Mouse (Mus musculus): Measurements from ENCODE around the gene Acot5. TPM values are rescaled to one million over a fixed set of nuclear protein-coding genes. Genes with fewer than 3 reads are reported as not detected.

Gene Acot5
- total and polyA plus RNA-seq, 2 experiments = not detected

DNA sequence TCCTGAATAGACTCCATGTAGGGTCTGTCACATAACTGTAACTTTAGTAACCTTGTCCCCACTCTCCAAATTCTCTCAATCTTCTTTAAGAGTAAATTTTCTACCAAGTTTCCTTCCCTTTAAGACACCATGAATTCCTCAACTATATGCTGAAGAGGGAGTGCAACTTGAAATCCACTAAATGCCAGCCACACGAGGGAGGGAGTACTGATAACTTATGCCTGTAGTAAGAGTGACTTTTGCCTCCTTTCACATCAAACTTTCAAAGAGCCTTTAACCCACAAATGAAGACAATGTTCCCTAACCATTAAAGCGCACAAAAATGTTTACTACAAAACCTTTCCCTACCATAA is 32.3 kb downstream of the Acot5 start:
- H3K27me3 ChIP-seq (ENCODE audit: control insufficient read depth, insufficient read depth, low read length) = no peaks in the 10 kb centered on the region
- peak overlapping the region; percentile 60; the same call in 1 of the 2 replicates for H3K4me3 ChIP-seq (ENCODE audit: insufficient read depth, low read depth, low read length)
- H3K4me1 ChIP-seq (ENCODE audit: control insufficient read depth, insufficient read depth, low read length) = peaks cover 1% of the 10 kb centered on the region; the same call in 1 of the 2 replicates
- H3K79me2 ChIP-seq (ENCODE audit: control insufficient read depth, insufficient read depth, low read length) = no peaks in the 10 kb centered on the region
- no peak overlapping the region; the same call in 1 of the 2 replicates for H3K9ac ChIP-seq (ENCODE audit: low read depth, low read length)
- WGBS = 47% methylated on average over 2 of the region's 2 CpGs
- no peaks in the 10 kb centered on the region for H3K36me3 ChIP-seq (ENCODE audit: control insufficient read depth, insufficient read depth, low read length)
- TF ChIP-seq POLR2A (IDR thresholded peaks at IDR 0.05; ENCODE audit: extremely low read depth, insufficient read depth, low read length) (no peak), CTCF (IDR thresholded peaks at IDR 0.05; ENCODE audit: low read depth, low read length) (no peak)
- no peak for DNase-seq (ENCODE audit: extremely low read depth, low read depth, low spot score)
- H3K27ac ChIP-seq (replicated peaks; ENCODE audit: insufficient read depth, low read depth, low read length) = no peak overlapping the region

- Histone ChIP-seq H3K27me3 (ENCODE audit: control insufficient read depth, insufficient read depth, low read length) (no peaks in the 10 kb centered on the region), H3K9ac (ENCODE audit: low read depth, low read length) (no peak overlapping the region), H3K36me3 (ENCODE audit: control insufficient read depth, insufficient read depth, low read length) (no peaks in the 10 kb centered on the region), H3K4me3 (ENCODE audit: insufficient read depth, low read depth, low read length) (no peak overlapping the region), H3K27ac (replicated peaks; ENCODE audit: insufficient read depth, low read depth, low read length) (no peak overlapping the region), H3K4me1 (ENCODE audit: control insufficient read depth, insufficient read depth, low read length) (no peaks in the 10 kb centered on the region), H3K79me2 (ENCODE audit: control insufficient read depth, insufficient read depth, low read length) (no peaks in the 10 kb centered on the region)
- DNase-seq (ENCODE audit: extremely low read depth, low read depth, low spot score) = no peak
- no peak for TF ChIP-seq POLR2A (IDR thresholded peaks at IDR 0.05; ENCODE audit: extremely low read depth, insufficient read depth, low read length)
- TF ChIP-seq CTCF (IDR thresholded peaks at IDR 0.05; ENCODE audit: low read depth, low read length) = no peak
- WGBS = 90% methylated on average over 3 of the region's 3 CpGs
Observed at GRCm38 (mm10) chr12:84107012-84107411, 37.9 kb downstream of the Acot5 start.

GRCm38 (mm10) chr12:84107692-84108091 is 38.6 kb downstream of the Acot5 start:
- no peaks in the 10 kb centered on the region for H3K4me1 ChIP-seq (ENCODE audit: control insufficient read depth, insufficient read depth, low read length)
- DNase-seq (ENCODE audit: extremely low read depth, low read depth, low spot score) = no peak
- no peaks in the 10 kb centered on the region for H3K27me3 ChIP-seq (ENCODE audit: control insufficient read depth, insufficient read depth, low read length)
- H3K36me3 ChIP-seq (ENCODE audit: control insufficient read depth, insufficient read depth, low read length) = no peaks in the 10 kb centered on the region
- WGBS = 82% methylated on average over 1 of the region's 1 CpGs
- TF ChIP-seq POLR2A (IDR thresholded peaks at IDR 0.05; ENCODE audit: extremely low read depth, insufficient read depth, low read length) (no peak), CTCF (IDR thresholded peaks at IDR 0.05; ENCODE audit: low read depth, low read length) (no peak)
- no peak overlapping the region for H3K4me3 ChIP-seq (ENCODE audit: insufficient read depth, low read depth, low read length)
- H3K27ac ChIP-seq (replicated peaks; ENCODE audit: insufficient read depth, low read depth, low read length) = no peak overlapping the region
- no peaks in the 10 kb centered on the region for H3K79me2 ChIP-seq (ENCODE audit: control insufficient read depth, insufficient read depth, low read length)
- H3K9ac ChIP-seq (ENCODE audit: low read depth, low read length) = no peak overlapping the region

GRCm38 (mm10) chr12:84109924-84110323 is 40.8 kb downstream of the Acot5 start:
- no peak for DNase-seq (ENCODE audit: extremely low read depth, low read depth, low spot score)
- Histone ChIP-seq H3K4me3 (ENCODE audit: insufficient read depth, low read depth, low read length) (no peak overlapping the region), H3K27ac (replicated peaks; ENCODE audit: insufficient read depth, low read depth, low read length) (no peak overlapping the region), H3K9ac (ENCODE audit: low read depth, low read length) (no peak overlapping the region), H3K4me1 (ENCODE audit: control insufficient read depth, insufficient read depth, low read length) (peaks cover 2% of the 10 kb centered on the region; the same call in 1 of the 2 replicates), H3K27me3 (ENCODE audit: control insufficient read depth, insufficient read depth, low read length) (no peaks in the 10 kb centered on the region), H3K79me2 (ENCODE audit: control insufficient read depth, insufficient read depth, low read length) (no peaks in the 10 kb centered on the region), H3K36me3 (ENCODE audit: control insufficient read depth, insufficient read depth, low read length) (no peaks in the 10 kb centered on the region)
- 97% methylated on average over 1 of the region's 1 CpGs for WGBS
- TF ChIP-seq POLR2A (IDR thresholded peaks at IDR 0.05; ENCODE audit: extremely low read depth, insufficient read depth, low read length) = no peak
- TF ChIP-seq CTCF (IDR thresholded peaks at IDR 0.05; ENCODE audit: low read depth, low read length) = no peak

DNA sequence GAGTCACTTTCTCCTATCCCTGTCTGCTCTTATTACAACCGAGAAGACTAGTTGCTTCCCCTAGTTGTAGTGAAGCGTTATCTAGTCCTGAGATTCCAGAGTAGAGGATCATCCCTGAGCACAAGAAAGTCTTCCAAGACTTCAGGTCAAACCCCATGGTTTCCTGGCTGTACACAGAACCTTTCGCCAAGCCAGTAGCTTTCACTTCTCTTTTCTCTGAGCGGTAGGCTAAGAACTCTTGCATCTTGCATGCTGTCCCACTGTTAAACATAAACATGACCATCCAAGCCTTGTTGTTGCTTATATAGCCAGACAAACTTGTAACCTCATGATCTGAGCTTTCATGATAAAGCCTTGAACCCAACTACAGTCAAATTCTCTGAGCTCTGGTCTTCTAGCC is 41.7 kb downstream of the Acot5 start:
- H3K36me3 ChIP-seq (ENCODE audit: control insufficient read depth, insufficient read depth, low read length) = no peaks in the 10 kb centered on the region
- H3K4me3 ChIP-seq (ENCODE audit: insufficient read depth, low read depth, low read length) = no peak overlapping the region
- no peak overlapping the region for H3K27ac ChIP-seq (replicated peaks; ENCODE audit: insufficient read depth, low read depth, low read length)
- DNase-seq (ENCODE audit: extremely low read depth, low read depth, low spot score) = no peak
- H3K4me1 ChIP-seq (ENCODE audit: control insufficient read depth, insufficient read depth, low read length) = peaks cover 2% of the 10 kb centered on the region; the same call in 1 of the 2 replicates
- H3K9ac ChIP-seq (ENCODE audit: low read depth, low read length) = no peak overlapping the region
- 91% methylated on average over 4 of the region's 4 CpGs for WGBS
- TF ChIP-seq CTCF (IDR thresholded peaks at IDR 0.05; ENCODE audit: low read depth, low read length) = no peak
- TF ChIP-seq POLR2A (IDR thresholded peaks at IDR 0.05; ENCODE audit: extremely low read depth, insufficient read depth, low read length) = no peak
- no peaks in the 10 kb centered on the region for H3K27me3 ChIP-seq (ENCODE audit: control insufficient read depth, insufficient read depth, low read length)
- H3K79me2 ChIP-seq (ENCODE audit: control insufficient read depth, insufficient read depth, low read length) = no peaks in the 10 kb centered on the region

DNA sequence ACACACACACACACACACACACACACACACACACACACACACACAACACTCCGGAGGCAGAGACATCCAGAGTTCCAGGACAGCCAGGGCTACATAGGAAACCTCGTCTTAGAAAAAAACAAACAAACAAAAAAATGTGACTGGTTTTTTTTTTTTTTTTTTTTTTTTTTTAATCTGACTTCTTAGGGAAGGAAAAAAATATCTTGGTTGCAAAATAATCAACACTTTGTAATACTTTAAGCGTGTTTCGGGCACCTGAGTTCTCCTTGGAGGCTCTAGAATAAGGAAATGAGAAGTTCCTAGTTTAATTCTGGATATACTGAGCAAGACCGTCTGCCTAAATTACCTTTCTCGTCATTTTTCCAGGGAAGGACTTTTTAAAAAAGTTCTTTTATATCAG is 44.6 kb downstream of the Acot5 start:
- no peak overlapping the region for H3K4me3 ChIP-seq (ENCODE audit: insufficient read depth, low read depth, low read length)
- no peak overlapping the region for H3K9ac ChIP-seq (ENCODE audit: low read depth, low read length)
- no peak for TF ChIP-seq POLR2A (IDR thresholded peaks at IDR 0.05; ENCODE audit: extremely low read depth, insufficient read depth, low read length)
- TF ChIP-seq CTCF (IDR thresholded peaks at IDR 0.05; ENCODE audit: low read depth, low read length) = no peak
- no peak for DNase-seq (ENCODE audit: extremely low read depth, low read depth, low spot score)
- no peaks in the 10 kb centered on the region for H3K27me3 ChIP-seq (ENCODE audit: control insufficient read depth, insufficient read depth, low read length)
- no peaks in the 10 kb centered on the region for H3K79me2 ChIP-seq (ENCODE audit: control insufficient read depth, insufficient read depth, low read length)
- peaks cover 2% of the 10 kb centered on the region; the same call in 1 of the 2 replicates for H3K4me1 ChIP-seq (ENCODE audit: control insufficient read depth, insufficient read depth, low read length)
- 31% methylated on average over 6 of the region's 6 CpGs for WGBS
- no peaks in the 10 kb centered on the region for H3K36me3 ChIP-seq (ENCODE audit: control insufficient read depth, insufficient read depth, low read length)
- H3K27ac ChIP-seq (replicated peaks; ENCODE audit: insufficient read depth, low read depth, low read length) = no peak overlapping the region

All from liver, adult 2 months (tissue).